Mouse (Mus musculus) embryo, embryonic 11.5 days (tissue): ENCODE measurements around the gene Pcf11.
A peak's percentile ranks its signal among the peaks of the same experiment; 100 is the strongest.

ENCODE experiments used
- DNase-seq: peaks from one replicate; pipeline ENCODE4 v3.0.0-alpha.2; 2012; ENCODE audit warnings: low read depth, low spot score

Pcf11 gene

GRCm38 (mm10) chr7:92637021-92637625 lies 32.6 kb downstream of the Pcf11 start, which contains the start of gene Ankrd42:
TSS of gene Ankrd42 (minus strand) at chr7:92637142.
- peak; percentile 85 for DNase-seq

- no peak for DNase-seq
Observed at GRCm38 (mm10) chr7:92636295-92637011, 33.3 kb downstream of the Pcf11 start.

DNA sequence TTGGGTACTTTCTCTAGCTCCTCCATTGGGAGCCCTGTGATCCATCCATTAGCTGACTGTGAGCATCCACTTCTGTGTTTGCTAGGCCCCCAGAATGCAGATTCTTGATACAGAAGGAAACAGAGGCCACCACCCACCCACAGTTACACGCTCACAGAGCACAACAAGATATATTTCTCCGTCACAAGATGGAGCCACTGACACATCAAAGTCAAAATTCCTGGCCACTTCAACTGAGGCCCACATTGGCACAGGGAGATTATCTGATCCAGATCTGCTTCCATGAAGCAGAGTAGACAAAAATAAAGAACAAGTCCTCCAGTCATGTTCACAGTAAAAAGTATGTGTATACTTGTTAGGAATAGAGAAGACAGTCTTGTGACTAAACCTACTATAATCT lies 39.6 kb downstream of the Pcf11 start:
- DNase-seq: peak; percentile 14

DNA sequence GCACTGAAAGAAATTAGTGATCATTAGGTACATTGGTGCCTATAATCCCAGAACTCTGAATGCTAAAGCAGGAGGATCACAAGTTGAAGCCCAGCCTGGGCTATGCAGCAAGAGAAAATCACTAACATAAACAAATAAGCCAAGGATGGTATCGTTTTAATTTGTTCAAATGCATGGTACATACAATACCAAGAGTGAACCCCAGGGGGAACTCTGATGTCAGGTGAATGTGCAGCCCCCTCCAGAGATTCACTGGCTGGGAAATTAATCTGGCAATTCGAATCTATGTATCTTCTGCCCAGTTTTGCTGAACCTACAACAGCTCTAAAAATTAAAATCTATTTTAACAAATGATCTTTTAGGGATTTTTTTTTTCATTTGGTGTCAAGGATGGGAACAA lies 45.2 kb downstream of the Pcf11 start:
- DNase-seq: no peak

- no peak for DNase-seq
Observed at GRCm38 (mm10) chr7:92610830-92611229, 58.9 kb downstream of the Pcf11 start.

GRCm38 (mm10) chr7:92604961-92605360 lies 64.8 kb downstream of the Pcf11 start:
- DNase-seq: no peak
